In the genomic region with DNA sequence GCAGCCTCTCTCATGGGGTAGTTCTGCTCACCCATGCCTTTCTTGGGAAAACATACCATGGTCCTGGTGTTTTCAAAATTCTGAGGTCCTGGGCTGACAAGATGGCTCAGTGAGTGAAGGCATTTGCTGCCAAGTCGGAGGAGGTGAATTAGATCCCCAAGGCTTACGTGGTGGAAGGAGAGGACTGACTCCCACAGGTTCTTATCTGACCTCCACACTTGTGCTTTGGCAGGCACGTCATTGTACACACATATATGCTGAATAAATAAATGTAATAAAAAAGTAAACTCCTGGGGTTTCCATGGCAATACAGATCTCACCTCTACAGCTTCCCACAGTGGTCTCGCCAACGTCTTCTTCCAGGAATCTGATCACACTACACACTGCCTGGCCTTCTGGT, we compare ENCODE assay signal across 21 mouse cellular contexts. TPM values are rescaled to one million over a fixed set of nuclear protein-coding genes. Genes with fewer than 3 reads are reported as not detected.
A peak's percentile ranks its signal among the peaks of the same experiment; 100 is the strongest.
DNase-seq lines count a peak whose midpoint lies in the region; ATAC-seq and TF ChIP-seq lines count a peak whose summit lies in the region.
"Had no signal": no experiment of that assay in that cellular context is flagged by ENCODE, and none has a peak within 500 bp of the region (broad histone marks: within the 10 kb centered on the region; RNA-seq: fewer than 3 reads in every experiment).

No protein-coding gene starts in this region.

- ATAC-seq in common myeloid progenitor, adult 5-6 weeks (replicated peaks; ENCODE audit: low read depth, poor library complexity, severe bottlenecking): peak; percentile 36; the same call in 1 of the 2 replicates
- ATAC-seq in liver, postnatal 0 days: peak; percentile 40; the same call in 1 of the 2 replicates
- peak; percentile 29; the same call in 1 of the 2 replicates for ATAC-seq in stomach, postnatal 0 days (ENCODE audit: low FRiP score, low TSS enrichment)
- ATAC-seq: forebrain, embryonic 15.5 days; hindbrain, postnatal 0 days had no signal

- H3K27ac ChIP-seq in testis, adult 2 months (ENCODE audit: control insufficient read depth, insufficient read depth, low read depth, low read length): peak overlapping the region; percentile 59
- H3K27ac ChIP-seq in liver, postnatal 0 days (ENCODE audit: low read depth): no peak overlapping the region
- H3K27ac ChIP-seq in stomach, postnatal 0 days (replicated peaks): no peak overlapping the region
- no peak overlapping the region for H3K27ac ChIP-seq in forebrain, embryonic 10.5 days
- H3K27ac ChIP-seq: embryonic facial prominence, embryonic 12.5 days; forebrain, embryonic 15.5 days; heart, adult 2 months; heart, embryonic 15.5 days; hindbrain, embryonic 13.5 days; hindbrain, postnatal 0 days had no signal

- no peak overlapping the region for H3K4me3 ChIP-seq in testis, adult 2 months (ENCODE audit: control insufficient read depth, low read depth, low read length)
- H3K4me3 ChIP-seq in liver, postnatal 0 days (ENCODE audit: low read depth, low read length): no peak overlapping the region
- H3K4me3 ChIP-seq in stomach, postnatal 0 days (ENCODE audit: low read depth, low read length): no peak overlapping the region
- no peak overlapping the region for H3K4me3 ChIP-seq in forebrain, embryonic 10.5 days
- H3K4me3 ChIP-seq: embryonic facial prominence, embryonic 12.5 days; forebrain, embryonic 15.5 days; heart, adult 2 months; heart, embryonic 15.5 days; hindbrain, embryonic 13.5 days had no signal

- no peaks in the 10 kb centered on the region for H3K9me3 ChIP-seq in liver, postnatal 0 days (ENCODE audit: low read length)
- no peaks in the 10 kb centered on the region for H3K9me3 ChIP-seq in stomach, postnatal 0 days (ENCODE audit: control insufficient read depth, low read length)
- no peaks in the 10 kb centered on the region for H3K9me3 ChIP-seq in forebrain, embryonic 10.5 days
- H3K9me3 ChIP-seq: embryonic facial prominence, embryonic 12.5 days; forebrain, embryonic 15.5 days; heart, embryonic 15.5 days; hindbrain, embryonic 13.5 days had no signal

- 53% methylated on average over 5 of the region's 5 CpGs for WGBS in liver, postnatal 0 days (ENCODE audit: insufficient replicate concordance)
- 62% methylated on average over 5 of the region's 5 CpGs for WGBS in stomach, postnatal 0 days
- 91% methylated on average over 5 of the region's 5 CpGs for WGBS in forebrain, embryonic 10.5 days

- no peak for TF ChIP-seq POLR2A in testis, adult 2 months (IDR thresholded peaks at IDR 0.05; ENCODE audit: control insufficient read depth, low read depth, low read length)

- H3K4me2 ChIP-seq in liver, postnatal 0 days (ENCODE audit: low read depth, low read length): no peak overlapping the region
- no peak overlapping the region for H3K4me2 ChIP-seq in stomach, postnatal 0 days (replicated peaks; ENCODE audit: low read depth)
- H3K4me2 ChIP-seq: embryonic facial prominence, embryonic 12.5 days; forebrain, embryonic 15.5 days; heart, embryonic 11.5 days; heart, embryonic 15.5 days; hindbrain, embryonic 13.5 days had no signal

- TF ChIP-seq EP300 in liver, postnatal 0 days (IDR thresholded peaks at IDR 0.05; ENCODE audit: low read depth): no peak
- no peak for TF ChIP-seq EP300 in stomach, postnatal 0 days (optimal IDR thresholded peaks at IDR 0.05)

- no peak for DNase-seq in testis, postnatal 10 days (ENCODE audit: low spot score)
- DNase-seq in liver, postnatal 0 days: no peak
- DNase-seq in stomach, postnatal 0 days (ENCODE audit: low spot score): no peak
- DNase-seq in adrenal gland, postnatal 4 days (ENCODE audit: low spot score in 2 of 2): no peak
- DNase-seq in forebrain, embryonic 10.5 days (ENCODE audit: extremely low spot score, low spot score): no peak
- no peak for DNase-seq in natural killer cell, adult 2 months (ENCODE audit: low spot score in 2 of 2)
- DNase-seq: adrenal gland, postnatal 10 days; cerebellum, adult 2 months; cerebellum, postnatal 14 days; gastrocnemius, postnatal 10 days; heart, adult 2 months; heart, postnatal 14 days had no signal

- H3K9ac ChIP-seq in liver, postnatal 0 days (replicated peaks): no peak overlapping the region
- no peak overlapping the region for H3K9ac ChIP-seq in stomach, postnatal 0 days (ENCODE audit: low read length)
- H3K9ac ChIP-seq: embryonic facial prominence, embryonic 12.5 days; forebrain, embryonic 15.5 days; heart, embryonic 15.5 days; hindbrain, embryonic 13.5 days had no signal

- no peaks in the 10 kb centered on the region for H3K36me3 ChIP-seq in testis, adult 2 months (ENCODE audit: control insufficient read depth, insufficient read depth, low read length)
- H3K36me3 ChIP-seq in liver, postnatal 0 days (replicated peaks; ENCODE audit: insufficient read depth, low read length): no peaks in the 10 kb centered on the region
- H3K36me3 ChIP-seq in stomach, postnatal 0 days (ENCODE audit: control insufficient read depth, insufficient read depth, low read length): no peaks in the 10 kb centered on the region
- H3K36me3 ChIP-seq in forebrain, embryonic 10.5 days (replicated peaks): no peaks in the 10 kb centered on the region
- H3K36me3 ChIP-seq: embryonic facial prominence, embryonic 12.5 days; forebrain, embryonic 15.5 days; heart, embryonic 15.5 days; hindbrain, embryonic 13.5 days had no signal

- H3K27me3 ChIP-seq in testis, adult 2 months (ENCODE audit: control insufficient read depth, insufficient read depth, low read length): no peaks in the 10 kb centered on the region
- H3K27me3 ChIP-seq in liver, postnatal 0 days (ENCODE audit: insufficient read depth, low read length): no peaks in the 10 kb centered on the region
- no peaks in the 10 kb centered on the region for H3K27me3 ChIP-seq in stomach, postnatal 0 days (ENCODE audit: control insufficient read depth, insufficient read depth, low read length)
- H3K27me3 ChIP-seq in forebrain, embryonic 10.5 days (ENCODE audit: poor library complexity, severe bottlenecking): no peaks in the 10 kb centered on the region
- H3K27me3 ChIP-seq: CH12.LX; embryonic facial prominence, embryonic 12.5 days; forebrain, embryonic 15.5 days; heart, embryonic 15.5 days; hindbrain, embryonic 13.5 days had no signal

- no peaks in the 10 kb centered on the region for H3K4me1 ChIP-seq in testis, adult 2 months (ENCODE audit: control insufficient read depth, insufficient read depth, low read length)
- 0 out of 2 replicates have a peak, but pooled peaks cover 3% of the 10 kb centered on the region for H3K4me1 ChIP-seq in liver, postnatal 0 days (ENCODE audit: insufficient read depth)
- H3K4me1 ChIP-seq in stomach, postnatal 0 days (replicated peaks; ENCODE audit: control insufficient read depth, insufficient read depth): no peaks in the 10 kb centered on the region
- H3K4me1 ChIP-seq in forebrain, embryonic 10.5 days: peaks cover 7% of the 10 kb centered on the region; the same call in 1 of the 2 replicates
- H3K4me1 ChIP-seq: embryonic facial prominence, embryonic 12.5 days; forebrain, embryonic 15.5 days; heart, embryonic 15.5 days; hindbrain, embryonic 13.5 days had no signal

- no peak for TF ChIP-seq CTCF in testis, adult 2 months (IDR thresholded peaks at IDR 0.05; ENCODE audit: control insufficient read depth, insufficient read depth, insufficient replicate concordance, low read depth, low read length)
- no peak for TF ChIP-seq CTCF in liver, postnatal 0 days (IDR thresholded peaks at IDR 0.05; ENCODE audit: low read depth)
- no peak for TF ChIP-seq CTCF in stomach, postnatal 0 days (IDR thresholded peaks at IDR 0.05; ENCODE audit: low read depth)

RNA-seq across cellular contexts. Expression of a gene that starts 6.5 kb away (rescaled TPM):
- 468 and 505 TPM in 2 replicates for polyA plus RNA-seq in testis, adult 2 months (2012; rRNA removed)
- 90.0 and 103 TPM in 2 replicates for total RNA-seq in common myeloid progenitor, adult 5-6 weeks (2017)
- polyA plus RNA-seq in liver, postnatal 0 days (2015; fragmentation: Nextera tagmentation; extraction: Ambion mirVana): 81.1 and 87.7 TPM in 2 replicates
- polyA plus RNA-seq in stomach, postnatal 0 days (2015; fragmentation: Nextera tagmentation; extraction: Ambion mirVana): 188 and 197 TPM in 2 replicates
- total RNA-seq in adrenal gland, postnatal 4 days (2021): 100 to 1,000 TPM; 262 to 266 TPM
- 146 and 151 TPM in 2 replicates for polyA plus RNA-seq in forebrain, embryonic 10.5 days (2016; fragmentation: Nextera tagmentation; extraction: Ambion mirVana)

RNA-seq across cellular contexts. Expression of a gene that starts 45.1 kb away (rescaled TPM):
- polyA plus RNA-seq in testis, adult 2 months (2012; rRNA removed): 0.30 and 0.46 TPM in 2 replicates
- total RNA-seq in common myeloid progenitor, adult 5-6 weeks (2017): 9.8 and 12.7 TPM in 2 replicates
- polyA plus RNA-seq in liver, postnatal 0 days (2015; fragmentation: Nextera tagmentation; extraction: Ambion mirVana): 2.6 and 3.3 TPM in 2 replicates
- polyA plus RNA-seq in stomach, postnatal 0 days (2015; fragmentation: Nextera tagmentation; extraction: Ambion mirVana): 1.4 and 1.6 TPM in 2 replicates
- 1 to 10 TPM; 3.0 to 4.2 TPM for total RNA-seq in adrenal gland, postnatal 4 days (2021)
- 2.0 and 2.7 TPM in 2 replicates for polyA plus RNA-seq in forebrain, embryonic 10.5 days (2016; fragmentation: Nextera tagmentation; extraction: Ambion mirVana)
